Mouse (Mus musculus) midbrain, embryonic 12.5 days (tissue): ENCODE data around the gene Rabgap1l. TPM values are rescaled to one million over a fixed set of nuclear protein-coding genes. Genes with fewer than 3 reads are reported as not detected.
A peak's percentile ranks its signal among the peaks of the same experiment; 100 is the strongest.

Experiments used
- ATAC-seq: fragments of 200-750 bp; cut with Nextera tagmentation; 2 replicates; pipeline ENCODE4 v1.8.0; 2017; ENCODE audit warnings: low read depth, moderate TSS enrichment, moderate library complexity; ENCODE audit not compliant: low FRiP score
- H3K27ac ChIP-seq: fragments of 300-500 bp; sonication (generic); replicated peaks from 2 replicates; pipeline ENCODE4 v1.5.1; 2016; ENCODE audit warnings: mild to moderate bottlenecking
- H3K27me3 ChIP-seq: fragments of 300-500 bp; sonication (generic); 2 replicates; pipeline ENCODE4 v1.6.1; 2016; ENCODE audit warnings: mild to moderate bottlenecking
- H3K36me3 ChIP-seq: fragments of 300-500 bp; sonication (generic); 2 replicates; pipeline ENCODE4 v1.6.1; 2016
- H3K4me1 ChIP-seq: fragments of 300-500 bp; sonication (generic); 2 replicates; pipeline ENCODE4 v1.6.1; 2016
- H3K4me2 ChIP-seq: fragments of 300-500 bp; sonication (generic); replicated peaks from 2 replicates; pipeline ENCODE4 v1.6.1; 2016; ENCODE audit warnings: mild to moderate bottlenecking, moderate library complexity
- H3K4me3 ChIP-seq: fragments of 300-500 bp; sonication (generic); 2 replicates; pipeline ENCODE4 v1.5.1; 2016; ENCODE audit warnings: mild to moderate bottlenecking
- H3K9ac ChIP-seq: fragments of 300-500 bp; sonication (generic); replicated peaks from 2 replicates; pipeline ENCODE4 v1.6.1; 2016; ENCODE audit warnings: mild to moderate bottlenecking, moderate library complexity
- H3K9me3 ChIP-seq: fragments of 300-500 bp; sonication (generic); 2 replicates; pipeline ENCODE4 v1.6.1; 2016; ENCODE audit warnings: mild to moderate bottlenecking
- WGBS: fragments of 180-500 bp; shearing (Covaris S2); methylation state at CpG from one replicate; pipeline ENCODE4 v1.1.7; 2016; 5-methylcytosine and 5-hydroxymethylcytosine counted together
- polyA plus RNA-seq: library from polyadenylated mRNA; unstranded; fragments of >200 nt; fragmentation: Nextera tagmentation; extraction: Ambion mirVana; gene quantifications from 2 replicates; pipeline ENCODE4 v1.2.1, GENCODE M21; 2016

Rabgap1l gene
- polyA plus RNA-seq, 1 experiment from 2014 or later, result 21.2 TPM

- Histone ChIP-seq H3K27ac (no peak overlapping the region), H3K9me3 (no peaks in the 10 kb centered on the region), H3K36me3 (no peaks in the 10 kb centered on the region), H3K4me1 (no peaks in the 10 kb centered on the region), H3K27me3 (no peaks in the 10 kb centered on the region), H3K4me2 (no peak overlapping the region), H3K4me3 (no peak overlapping the region), H3K9ac (no peak overlapping the region)
- 74% methylated on average over 4 of the region's 4 CpGs for WGBS
- no peak for ATAC-seq
These were observed 7.3 kb downstream of the Rabgap1l start for GRCm38 (mm10) chr1:160785681-160786225.

DNA sequence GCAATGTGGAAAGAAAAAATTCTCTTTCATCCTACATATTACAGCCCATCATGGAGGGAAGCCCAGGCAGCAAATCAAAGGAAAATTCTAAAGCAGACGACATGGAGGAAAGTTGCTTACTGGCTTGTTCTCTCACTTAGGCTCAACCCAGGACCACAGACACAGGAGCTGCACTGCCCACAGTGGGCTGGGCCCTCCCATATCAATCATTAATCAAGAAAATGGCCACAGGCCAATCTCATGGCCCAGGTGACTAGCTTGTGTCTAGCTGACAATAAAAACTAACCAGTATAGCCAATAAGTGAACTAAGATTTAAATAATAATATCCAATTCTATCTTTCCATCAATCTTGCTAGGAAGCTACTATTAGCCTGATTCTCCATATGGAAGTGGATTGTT is 8.9 kb downstream of the Rabgap1l start:
- ATAC-seq, result no peak
- 94% methylated on average over 1 of the region's 1 CpGs for WGBS
- no peak overlapping the region for H3K9ac ChIP-seq

DNA sequence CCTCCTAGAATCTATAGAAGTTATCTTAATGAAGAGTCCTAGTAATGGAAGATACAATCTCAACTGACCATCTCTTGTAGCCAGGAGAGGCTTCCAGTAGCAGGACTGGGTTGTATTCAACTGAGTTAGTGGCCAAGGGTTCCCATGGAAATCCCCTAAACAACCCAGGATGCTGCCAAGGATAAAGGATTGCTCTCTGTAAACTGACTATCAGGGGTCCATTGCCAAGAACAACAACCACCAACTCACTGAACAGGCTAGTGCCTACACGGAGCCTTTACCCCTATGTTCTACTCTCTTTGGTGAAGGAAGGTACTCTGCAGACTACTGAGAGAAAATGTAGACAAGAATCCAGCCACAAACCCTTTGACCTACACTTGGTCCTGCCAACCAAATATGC is 18.8 kb downstream of the Rabgap1l start:
- WGBS, result 80% methylated on average over 1 of the region's 1 CpGs
- no peaks in the 10 kb centered on the region for H3K27me3 ChIP-seq
- H3K4me3 ChIP-seq, result no peak overlapping the region
- no peak overlapping the region for H3K4me2 ChIP-seq
- H3K9me3 ChIP-seq, result no peaks in the 10 kb centered on the region
- H3K27ac ChIP-seq, result no peak overlapping the region
- no peaks in the 10 kb centered on the region for H3K4me1 ChIP-seq
- ATAC-seq, result no peak
- H3K9ac ChIP-seq, result no peak overlapping the region
- no peaks in the 10 kb centered on the region for H3K36me3 ChIP-seq

More for the DNA sequence above, 8.9 kb downstream of the Rabgap1l start:
- H3K4me1 ChIP-seq, result no peaks in the 10 kb centered on the region
- H3K36me3 ChIP-seq, result no peaks in the 10 kb centered on the region
- H3K4me3 ChIP-seq, result no peak overlapping the region
- no peaks in the 10 kb centered on the region for H3K27me3 ChIP-seq
- no peak overlapping the region for H3K4me2 ChIP-seq
- H3K27ac ChIP-seq, result no peak overlapping the region
- H3K9me3 ChIP-seq, result no peaks in the 10 kb centered on the region

DNA sequence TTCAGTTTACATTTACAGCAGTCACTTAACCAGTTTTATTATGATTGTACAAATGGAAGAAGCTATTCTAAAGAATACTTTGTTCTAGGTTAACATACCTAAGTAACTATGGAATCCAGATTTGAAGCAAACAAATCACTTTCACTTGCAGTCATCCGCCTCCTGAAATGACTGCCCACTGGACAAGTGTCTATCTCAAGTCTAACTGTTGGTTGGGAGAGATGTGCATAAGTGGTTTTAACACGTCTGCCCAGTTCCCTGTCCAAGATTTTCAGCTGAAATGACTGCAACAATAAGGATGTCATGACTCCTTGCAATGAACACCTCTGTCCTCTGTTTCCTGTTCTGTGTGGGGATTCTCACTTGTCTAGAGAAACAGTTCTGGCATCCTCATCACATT is 27.4 kb downstream of the Rabgap1l start:
- Histone ChIP-seq H3K9me3 (no peaks in the 10 kb centered on the region), H3K4me3 (no peak overlapping the region), H3K4me2 (no peak overlapping the region), H3K4me1 (no peaks in the 10 kb centered on the region), H3K27me3 (no peaks in the 10 kb centered on the region), H3K9ac (no peak overlapping the region), H3K36me3 (no peaks in the 10 kb centered on the region), H3K27ac (no peak overlapping the region)
- 84% methylated on average over 2 of the region's 2 CpGs for WGBS
- no peak for ATAC-seq

DNA sequence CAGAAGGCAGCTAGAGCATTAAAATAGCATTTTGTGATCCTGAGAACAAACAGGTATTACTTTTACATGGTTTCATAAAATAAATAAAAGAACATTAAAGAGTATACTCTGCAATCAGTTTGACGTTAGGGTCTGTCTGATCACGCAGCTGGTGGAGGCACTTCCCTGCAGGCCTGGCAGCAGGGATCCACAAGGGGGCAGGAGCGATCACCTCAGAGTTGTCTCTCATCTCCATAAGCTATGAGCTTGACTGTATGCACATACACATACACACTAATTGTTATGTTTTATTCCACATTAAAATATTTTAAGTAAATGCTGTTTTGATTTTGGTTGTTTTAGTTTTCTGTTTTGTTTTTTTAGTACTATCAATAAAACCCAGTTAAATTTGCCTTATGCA is 34.8 kb downstream of the Rabgap1l start:
- Histone ChIP-seq H3K27me3 (no peaks in the 10 kb centered on the region), H3K9me3 (no peaks in the 10 kb centered on the region), H3K4me1 (no peaks in the 10 kb centered on the region), H3K27ac (no peak overlapping the region), H3K4me2 (no peak overlapping the region), H3K36me3 (no peaks in the 10 kb centered on the region), H3K4me3 (no peak overlapping the region), H3K9ac (no peak overlapping the region)
- ATAC-seq, result 0 out of 2 replicates have a peak, but pooled peaks have one; percentile 47
- WGBS, result 26% methylated on average over 3 of the region's 3 CpGs

- H3K4me1 ChIP-seq, result no peaks in the 10 kb centered on the region
- ATAC-seq, result no peak
- H3K9ac ChIP-seq, result no peak overlapping the region
- no peak overlapping the region for H3K4me2 ChIP-seq
- no peak overlapping the region for H3K4me3 ChIP-seq
- H3K27me3 ChIP-seq, result no peaks in the 10 kb centered on the region
- no peaks in the 10 kb centered on the region for H3K36me3 ChIP-seq
- H3K9me3 ChIP-seq, result no peaks in the 10 kb centered on the region
- no peak overlapping the region for H3K27ac ChIP-seq
These were observed 37.7 kb downstream of the Rabgap1l start for GRCm38 (mm10) chr1:160755359-160755758.

GRCm38 (mm10) chr1:160750629-160751028 is 42.4 kb downstream of the Rabgap1l start:
- Histone ChIP-seq H3K9ac (no peak overlapping the region), H3K4me3 (no peak overlapping the region), H3K4me1 (0 out of 2 replicates have a peak, but pooled peaks cover 5% of the 10 kb centered on the region), H3K27ac (no peak overlapping the region), H3K27me3 (no peaks in the 10 kb centered on the region), H3K4me2 (no peak overlapping the region), H3K9me3 (no peaks in the 10 kb centered on the region), H3K36me3 (no peaks in the 10 kb centered on the region)
- ATAC-seq, result no peak
- 93% methylated on average over 2 of the region's 2 CpGs for WGBS

DNA sequence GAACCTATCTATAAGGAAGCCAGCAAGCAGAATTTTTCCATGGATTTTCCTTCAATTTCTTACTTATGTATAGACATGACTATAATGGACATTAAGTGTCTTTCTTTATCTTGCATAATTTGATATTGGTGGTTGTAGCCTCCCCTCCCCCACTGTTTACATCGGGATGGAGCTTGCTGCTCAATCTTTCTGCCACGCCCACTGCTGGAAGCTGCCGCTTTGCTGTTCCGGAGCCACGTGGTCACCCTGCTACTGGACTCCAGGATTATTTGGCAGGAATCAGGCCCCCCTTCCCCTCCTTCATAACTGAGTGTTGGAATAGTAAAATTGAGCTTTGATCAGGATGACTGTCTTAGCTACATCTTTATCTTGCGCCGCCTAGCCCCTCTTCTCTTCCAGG is 46.2 kb downstream of the Rabgap1l start:
- no peak for ATAC-seq
- Histone ChIP-seq H3K9me3 (no peaks in the 10 kb centered on the region), H3K36me3 (no peaks in the 10 kb centered on the region), H3K27ac (no peak overlapping the region), H3K27me3 (no peaks in the 10 kb centered on the region), H3K4me2 (no peak overlapping the region; the same call in 1 of the 2 replicates), H3K4me3 (no peak overlapping the region), H3K4me1 (0 out of 2 replicates have a peak, but pooled peaks cover 5% of the 10 kb centered on the region), H3K9ac (no peak overlapping the region)
- WGBS, result 41% methylated on average over 7 of the region's 7 CpGs

DNA sequence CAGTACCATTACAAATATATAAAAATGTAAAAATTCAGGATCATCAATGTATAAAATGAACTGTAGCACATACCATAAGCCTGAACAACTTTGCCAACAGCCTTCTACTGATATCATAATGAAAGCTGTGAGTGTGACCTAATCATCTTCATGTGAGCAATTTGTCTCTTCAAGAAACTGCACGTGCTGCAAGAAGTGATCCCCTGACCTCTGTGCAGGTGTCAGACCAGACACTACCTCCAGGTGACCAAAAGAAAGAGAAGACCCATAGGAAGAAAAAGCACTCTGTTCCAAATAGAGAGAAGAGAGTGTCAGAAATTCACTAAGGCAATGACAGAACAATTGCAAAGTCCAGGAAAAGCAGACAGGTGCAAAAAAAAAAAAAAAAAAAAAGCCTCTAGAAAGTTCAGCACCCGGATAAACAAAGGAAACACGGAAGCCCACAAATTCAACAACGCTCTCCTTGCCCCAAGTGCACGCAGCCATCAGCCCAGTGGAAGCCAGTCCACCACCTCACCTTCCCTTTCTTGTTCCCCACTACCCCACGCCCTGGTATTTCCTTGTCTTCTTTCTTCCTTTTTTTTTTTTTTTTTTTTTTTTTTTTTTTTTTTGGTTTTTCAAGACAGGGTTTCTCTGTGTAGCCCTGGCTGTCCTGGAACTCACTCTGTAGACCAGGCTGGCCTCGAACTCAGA is 47.6 kb downstream of the Rabgap1l start:
- H3K27ac ChIP-seq, result no peak overlapping the region
- no peaks in the 10 kb centered on the region for H3K36me3 ChIP-seq
- no peak overlapping the region for H3K4me3 ChIP-seq
- no peak for ATAC-seq
- H3K4me1 ChIP-seq, result 0 out of 2 replicates have a peak, but pooled peaks cover 5% of the 10 kb centered on the region
- H3K4me2 ChIP-seq, result no peak overlapping the region
- H3K27me3 ChIP-seq, result no peaks in the 10 kb centered on the region
- WGBS, result 83% methylated on average over 7 of the region's 7 CpGs
- no peak overlapping the region for H3K9ac ChIP-seq
- no peaks in the 10 kb centered on the region for H3K9me3 ChIP-seq

GRCm38 (mm10) chr1:160744009-160744408 is 49.0 kb downstream of the Rabgap1l start:
- Histone ChIP-seq H3K4me3 (no peak overlapping the region), H3K27ac (no peak overlapping the region), H3K4me2 (no peak overlapping the region), H3K9me3 (no peaks in the 10 kb centered on the region), H3K36me3 (no peaks in the 10 kb centered on the region), H3K4me1 (0 out of 2 replicates have a peak, but pooled peaks cover 5% of the 10 kb centered on the region), H3K9ac (no peak overlapping the region), H3K27me3 (no peaks in the 10 kb centered on the region)
- ATAC-seq, result no peak
- WGBS, result 44% methylated on average over 3 of the region's 3 CpGs

DNA sequence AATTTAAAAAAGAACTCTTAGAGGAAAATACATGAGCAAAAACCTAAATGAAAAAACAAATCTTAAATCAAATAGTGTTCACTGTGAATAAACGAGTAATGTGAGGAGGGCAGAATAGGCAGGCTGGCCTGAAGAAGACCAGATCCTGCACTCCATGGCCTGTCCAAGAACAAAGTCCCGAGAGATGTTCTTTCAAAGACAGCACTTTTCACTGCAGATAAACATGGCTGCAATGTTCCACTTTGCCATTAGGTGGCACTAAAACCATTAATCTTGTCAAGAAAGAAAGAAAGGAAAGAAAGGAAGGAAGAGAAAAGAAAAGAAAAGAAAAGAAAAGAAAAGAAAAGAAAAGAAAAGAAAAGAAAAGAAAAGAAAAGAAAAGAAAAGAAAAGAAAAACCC is 49.8 kb downstream of the Rabgap1l start:
- Histone ChIP-seq H3K4me2 (no peak overlapping the region), H3K9me3 (no peaks in the 10 kb centered on the region), H3K4me3 (no peak overlapping the region), H3K27ac (no peak overlapping the region), H3K4me1 (0 out of 2 replicates have a peak, but pooled peaks cover 5% of the 10 kb centered on the region), H3K27me3 (no peaks in the 10 kb centered on the region), H3K9ac (no peak overlapping the region), H3K36me3 (no peaks in the 10 kb centered on the region)
- 10% methylated on average over 2 of the region's 2 CpGs for WGBS
- ATAC-seq, result no peak

DNA sequence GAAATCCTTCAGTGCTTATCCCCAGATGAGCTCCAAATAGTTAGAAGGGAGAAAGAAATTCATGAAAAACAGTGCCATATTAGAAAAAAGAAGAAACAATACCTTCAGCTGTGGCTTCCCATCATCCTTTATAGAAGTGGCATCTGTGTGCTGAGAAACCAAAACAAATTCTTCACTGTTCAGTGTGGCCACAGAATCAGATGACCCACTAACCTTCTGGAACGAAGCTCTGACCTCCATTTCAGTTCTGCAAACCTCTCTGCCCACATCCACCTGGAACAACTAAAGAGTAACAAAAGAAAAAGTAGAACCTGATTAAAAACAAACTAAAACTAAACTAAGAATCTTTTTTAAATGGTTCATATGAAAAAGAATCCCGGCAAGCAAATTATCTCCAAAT is 52.4 kb downstream of the Rabgap1l start:
- Histone ChIP-seq H3K36me3 (no peaks in the 10 kb centered on the region), H3K27me3 (no peaks in the 10 kb centered on the region), H3K4me2 (no peak overlapping the region), H3K4me3 (no peak overlapping the region), H3K9ac (no peak overlapping the region), H3K9me3 (no peaks in the 10 kb centered on the region), H3K27ac (no peak overlapping the region), H3K4me1 (no peaks in the 10 kb centered on the region)
- 82% methylated on average over 2 of the region's 2 CpGs for WGBS
- no peak for ATAC-seq
